ENCODE assay signal across 14 mouse cellular contexts in the genomic region with DNA sequence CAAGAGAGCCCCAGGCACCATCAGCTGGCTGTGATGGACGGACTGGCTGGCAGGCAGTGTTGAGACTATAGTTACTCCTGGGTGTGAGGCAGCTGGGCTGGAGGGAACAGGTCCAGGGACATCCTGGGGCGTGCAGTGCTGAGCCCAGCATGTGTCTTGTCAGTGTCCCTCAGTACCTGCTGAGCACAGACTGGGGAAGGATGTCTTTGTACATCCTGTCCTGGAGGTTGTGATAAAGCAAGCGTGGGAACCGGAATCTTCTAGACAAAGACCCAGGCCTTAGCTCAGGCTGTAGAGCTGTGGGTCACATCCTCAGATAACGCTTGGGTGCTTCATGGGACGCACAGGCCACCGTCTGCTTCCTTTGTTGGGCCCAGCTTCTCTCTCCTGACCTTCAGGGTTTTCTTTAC. TPM values are rescaled to one million over a fixed set of nuclear protein-coding genes. Genes with fewer than 3 reads are reported as not detected.
DNase-seq lines count a peak whose midpoint lies in the region; ATAC-seq and TF ChIP-seq lines count a peak whose summit lies in the region.
"Had no signal": no experiment of that assay in that cellular context is flagged by ENCODE, and none has a peak within 500 bp of the region (broad histone marks: within the 10 kb centered on the region; RNA-seq: fewer than 3 reads in every experiment).

No protein-coding gene starts in this region.

- no peaks in the 10 kb centered on the region for H3K9me3 ChIP-seq in liver, embryonic 13.5 days (replicated peaks)
- H3K9me3 ChIP-seq in neural tube, embryonic 14.5 days (ENCODE audit: control insufficient read depth, low read length) = no peaks in the 10 kb centered on the region
- H3K9me3 ChIP-seq: hindbrain, embryonic 15.5 days had no signal

- H3K4me2 ChIP-seq in liver, embryonic 13.5 days = no peak overlapping the region
- H3K4me2 ChIP-seq in neural tube, embryonic 14.5 days (ENCODE audit: low read depth, low read length) = no peak overlapping the region
- H3K4me2 ChIP-seq: hindbrain, embryonic 15.5 days had no signal

- no peaks in the 10 kb centered on the region for H3K79me2 ChIP-seq in liver, adult 2 months (ENCODE audit: control insufficient read depth, insufficient read depth, low read length)

- no peak overlapping the region for H3K4me3 ChIP-seq in gastrocnemius, adult 2 months
- H3K4me3 ChIP-seq in liver, adult 2 months (ENCODE audit: insufficient read depth, low read depth, low read length) = no peak overlapping the region
- no peak overlapping the region for H3K4me3 ChIP-seq in liver, embryonic 13.5 days (replicated peaks)
- no peak overlapping the region for H3K4me3 ChIP-seq in neural tube, embryonic 14.5 days (ENCODE audit: low read depth, low read length)
- H3K4me3 ChIP-seq in lung, adult 2 months (replicated peaks; ENCODE audit: extremely low read depth, low read depth, low read length) = no peak overlapping the region
- H3K4me3 ChIP-seq: hindbrain, embryonic 15.5 days had no signal

- DNase-seq in gastrocnemius, adult 2 months = peak; percentile 79
- DNase-seq in gastrocnemius, adult 8-10 months (ENCODE audit: low spot score in 2 of 2) = no peak
- DNase-seq in liver, adult 2 months (ENCODE audit: extremely low read depth, low read depth, low spot score) = peak; percentile 26
- DNase-seq in liver = no peak
- no peak for DNase-seq in liver, embryonic 13.5 days
- no peak for DNase-seq in lung, adult 2 months
- no peak for DNase-seq in adrenal gland, adult 18-20 months (ENCODE audit: low spot score in 2 of 2)
- DNase-seq: cerebellum, adult 11 months; kidney, postnatal 25 days; spleen, adult 18-20 months; thymus, adult 18-20 months had no signal

- TF ChIP-seq CTCF in gastrocnemius, adult 2 months (IDR thresholded peaks at IDR 0.05) = no peak
- no peak for TF ChIP-seq CTCF in liver, adult 2 months (IDR thresholded peaks at IDR 0.05; ENCODE audit: low read depth, low read length)
- no peak for TF ChIP-seq CTCF in lung, adult 2 months (IDR thresholded peaks at IDR 0.05; ENCODE audit: insufficient read depth, low read length)

- no peaks in the 10 kb centered on the region for H3K36me3 ChIP-seq in liver, adult 2 months (ENCODE audit: control insufficient read depth, insufficient read depth, low read length)
- no peaks in the 10 kb centered on the region for H3K36me3 ChIP-seq in liver, embryonic 13.5 days
- no peaks in the 10 kb centered on the region for H3K36me3 ChIP-seq in neural tube, embryonic 14.5 days (ENCODE audit: control insufficient read depth, insufficient read depth, low read length)
- H3K36me3 ChIP-seq: hindbrain, embryonic 15.5 days had no signal

- no peak overlapping the region for H3K9ac ChIP-seq in liver, adult 2 months (ENCODE audit: low read depth, low read length)
- H3K9ac ChIP-seq in liver, embryonic 13.5 days = no peak overlapping the region
- no peak overlapping the region for H3K9ac ChIP-seq in neural tube, embryonic 14.5 days (replicated peaks; ENCODE audit: low read depth, low read length)
- H3K9ac ChIP-seq: hindbrain, embryonic 15.5 days had no signal

- no peaks in the 10 kb centered on the region for H3K27me3 ChIP-seq in liver, adult 2 months (ENCODE audit: control insufficient read depth, insufficient read depth, low read length)
- peaks cover 78% of the 10 kb centered on the region for H3K27me3 ChIP-seq in liver, embryonic 13.5 days
- H3K27me3 ChIP-seq in neural tube, embryonic 14.5 days (ENCODE audit: control insufficient read depth, insufficient read depth, low read length) = no peaks in the 10 kb centered on the region
- H3K27me3 ChIP-seq: hindbrain, embryonic 15.5 days had no signal

- H3K4me1 ChIP-seq in liver, adult 2 months (ENCODE audit: control insufficient read depth, insufficient read depth, low read length) = no peaks in the 10 kb centered on the region
- H3K4me1 ChIP-seq in liver, embryonic 13.5 days (replicated peaks) = peaks cover 7% of the 10 kb centered on the region; the same call in 1 of the 2 replicates
- peaks cover 35% of the 10 kb centered on the region for H3K4me1 ChIP-seq in neural tube, embryonic 14.5 days (ENCODE audit: control insufficient read depth, insufficient read depth, low read length)
- no peaks in the 10 kb centered on the region for H3K4me1 ChIP-seq in lung, adult 2 months (ENCODE audit: control insufficient read depth, insufficient read depth, low read length)

- 70% methylated on average over 7 of the region's 7 CpGs for WGBS in liver, adult 2 months
- WGBS in liver, embryonic 13.5 days (ENCODE audit: insufficient replicate concordance) = 22% methylated on average over 7 of the region's 7 CpGs
- WGBS in neural tube, embryonic 14.5 days = 36% methylated on average over 7 of the region's 7 CpGs
- WGBS in lung, adult 2 months = 61% methylated on average over 7 of the region's 7 CpGs

- intact Hi-C loops in gastrocnemius, adult 2 months (cut with DNase I) = no loop called here

- no peak for TF ChIP-seq POLR2A in liver, adult 2 months (IDR thresholded peaks at IDR 0.05; ENCODE audit: extremely low read depth, insufficient read depth, low read length)
- no peak for TF ChIP-seq POLR2A in lung, adult 2 months (IDR thresholded peaks at IDR 0.05; ENCODE audit: borderline replicate concordance, extremely low read depth, low read depth, low read length)

- ATAC-seq in liver, embryonic 13.5 days (ENCODE audit: low read depth) = peak; percentile 60
- ATAC-seq in neural tube, embryonic 14.5 days (ENCODE audit: low read depth) = peak; percentile 13; the same call in 1 of the 2 replicates

- H3K27ac ChIP-seq in gastrocnemius, adult 2 months = no peak overlapping the region
- no peak overlapping the region for H3K27ac ChIP-seq in liver, adult 2 months (replicated peaks; ENCODE audit: insufficient read depth, low read depth, low read length)
- no peak overlapping the region for H3K27ac ChIP-seq in liver, embryonic 13.5 days
- peak overlapping the region; percentile 64 for H3K27ac ChIP-seq in neural tube, embryonic 14.5 days (ENCODE audit: low read depth, low read length)

RNA-seq across cellular contexts. Expression of gene Flrt1, which starts 15.7 kb away (rescaled TPM):
- total RNA-seq in gastrocnemius, adult 2 months (2021) = under 1 TPM; 0.53 to 0.54 TPM
- total RNA-seq in gastrocnemius, adult 8-10 months (2022) = 1 to 10 TPM in 3 of 4 experiments, under 1 TPM in 1; 0.83 to 2.9 (median 1.7) TPM
- total RNA-seq in liver, adult 2 months (2014; rRNA removed) = 0.09 and 0.40 TPM in 2 replicates
- polyA plus RNA-seq in liver, adult 2 months (2012; rRNA removed) = 0.27 and 0.31 TPM in 2 replicates
- polyA plus RNA-seq in liver, embryonic 13.5 days (2015; fragmentation: Nextera tagmentation; extraction: Ambion mirVana) = 0.14 and 0.17 TPM in 2 replicates
- 11.0 and 13.3 TPM in 2 replicates for polyA plus RNA-seq in neural tube, embryonic 14.5 days (2014; fragmentation: Nextera tagmentation; extraction: Ambion mirVana)
- polyA plus RNA-seq in lung, adult 2 months (2012; rRNA removed) = 0.29 and 0.40 TPM in 2 replicates
- total RNA-seq in adrenal gland, adult 18-20 months (2021) = 1 to 10 TPM; 2.1 to 9.3 TPM
- total RNA-seq: megakaryocyte progenitor cell, adult 5-6 weeks had no signal

RNA-seq across cellular contexts. Expression of gene Macrod1, which starts 33.2 kb away (rescaled TPM):
- 100 to 1,000 TPM; 261 to 294 TPM for total RNA-seq in gastrocnemius, adult 2 months (2021)
- total RNA-seq in gastrocnemius, adult 8-10 months (2022) = 100 to 1,000 TPM; 279 to 336 (median 292) TPM
- total RNA-seq in liver, adult 2 months (2014; rRNA removed) = 12.2 and 15.0 TPM in 2 replicates
- polyA plus RNA-seq in liver, adult 2 months (2012; rRNA removed) = 115 and 120 TPM in 2 replicates
- polyA plus RNA-seq in liver, embryonic 13.5 days (2015; fragmentation: Nextera tagmentation; extraction: Ambion mirVana) = 3.0 and 3.8 TPM in 2 replicates
- 4.7 and 5.6 TPM in 2 replicates for polyA plus RNA-seq in neural tube, embryonic 14.5 days (2014; fragmentation: Nextera tagmentation; extraction: Ambion mirVana)
- polyA plus RNA-seq in lung, adult 2 months (2012; rRNA removed) = 42.0 and 44.3 TPM in 2 replicates
- total RNA-seq in adrenal gland, adult 18-20 months (2021) = 10 to 100 TPM; 62.4 to 77.9 TPM

RNA-seq across cellular contexts. Expression of gene Stip1, which starts 50.1 kb away (rescaled TPM):
- 100 to 1,000 TPM in 1 of 2 experiments, 10 to 100 TPM in 1; 89.9 to 125 TPM for total RNA-seq in gastrocnemius, adult 2 months (2021)
- total RNA-seq in gastrocnemius, adult 8-10 months (2022) = 10 to 100 TPM; 77.9 to 86.5 (median 81.8) TPM
- total RNA-seq in liver, adult 2 months (2014; rRNA removed) = 44.9 and 49.4 TPM in 2 replicates
- 32.3 and 37.2 TPM in 2 replicates for polyA plus RNA-seq in liver, adult 2 months (2012; rRNA removed)
- 158 and 201 TPM in 2 replicates for polyA plus RNA-seq in liver, embryonic 13.5 days (2015; fragmentation: Nextera tagmentation; extraction: Ambion mirVana)
- 207 and 215 TPM in 2 replicates for polyA plus RNA-seq in neural tube, embryonic 14.5 days (2014; fragmentation: Nextera tagmentation; extraction: Ambion mirVana)
- polyA plus RNA-seq in lung, adult 2 months (2012; rRNA removed) = 25.0 and 31.4 TPM in 2 replicates
- total RNA-seq in adrenal gland, adult 18-20 months (2021) = 100 to 1,000 TPM; 284 to 378 TPM

Comparison
In these comparisons a context has a peak if more than half of its experiments do, and no peak if none do; other contexts are left out.
1. DNase-seq: peak in gastrocnemius, adult 2 months (single experiment) and liver, adult 2 months (single experiment); none in gastrocnemius, adult 8-10 months (0 of 2), liver (single experiment), liver, embryonic 13.5 days (single experiment), lung, adult 2 months (single experiment) and adrenal gland, adult 18-20 months (0 of 2).